ENCODE assay signal across 16 mouse cellular contexts in the genomic region with DNA sequence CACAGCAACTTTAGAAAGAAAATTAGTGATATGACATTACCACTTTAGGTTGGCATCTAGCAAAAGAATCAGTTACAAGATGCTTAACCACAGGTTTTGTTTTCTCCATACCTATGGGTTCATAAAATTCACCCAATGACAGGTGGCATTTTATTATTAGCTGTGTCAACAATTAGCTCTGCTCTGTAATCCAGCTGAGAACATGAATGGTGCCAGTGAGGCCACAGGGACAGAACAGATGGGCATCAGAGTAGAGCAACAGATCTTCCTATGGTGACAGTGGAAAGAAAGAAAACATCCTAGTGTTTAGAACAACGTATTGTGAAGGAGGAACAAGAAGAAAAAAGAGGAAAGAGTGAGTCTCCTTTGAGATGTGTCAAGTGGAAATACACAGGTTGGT.
"Had no signal": no experiment of that assay in that cellular context is flagged by ENCODE, and none has a peak within 500 bp of the region (broad histone marks: within the 10 kb centered on the region; RNA-seq: fewer than 3 reads in every experiment).

No protein-coding gene starts in this region.

- DNase-seq: kidney, adult 9 months; kidney, postnatal 25 days; layer of hippocampus, postnatal 36 days; liver, embryonic 13.5 days; lung, adult 2 months; lung, postnatal 14 days; lung, postnatal 4 days; midbrain, embryonic 14.5 days; right cerebral cortex, adult 18-20 months; right cerebral cortex, postnatal 14 days; right cerebral cortex, postnatal 4 days; thymus, postnatal 25 days had no signal

- H3K9me3 ChIP-seq: liver, embryonic 13.5 days; stomach, embryonic 15.5 days had no signal

- H3K4me1 ChIP-seq: liver, embryonic 13.5 days; stomach, embryonic 15.5 days had no signal

- H3K36me3 ChIP-seq: liver, embryonic 13.5 days; stomach, embryonic 15.5 days had no signal

- H3K4me2 ChIP-seq: liver, embryonic 13.5 days; midbrain, embryonic 11.5 days; stomach, embryonic 15.5 days had no signal

- H3K4me3 ChIP-seq: layer of hippocampus, adult 2 months; left cerebral cortex, adult 2 months; liver, embryonic 13.5 days; stomach, embryonic 15.5 days had no signal

- H3K9ac ChIP-seq: liver, embryonic 13.5 days; stomach, embryonic 15.5 days had no signal

- H3K27ac ChIP-seq: layer of hippocampus, adult 2 months; left cerebral cortex, adult 2 months; liver, embryonic 13.5 days; stomach, embryonic 15.5 days had no signal

- H3K27me3 ChIP-seq: liver, embryonic 13.5 days; stomach, embryonic 15.5 days had no signal
